Mouse (Mus musculus) lung, adult 2 months (tissue): ENCODE measurements around the gene Chd2.

Experiments
- CTCF ChIP-seq: fragments of 200-500 bp; IDR thresholded peaks from 2 replicates; pipeline ENCODE4 v1.5.1; 2011; ENCODE audit warnings: mild to moderate bottlenecking, low read length, control low read depth; ENCODE audit not compliant: insufficient read depth
- POLR2A ChIP-seq: fragments of 200-500 bp; IDR thresholded peaks from 2 replicates; pipeline ENCODE4 v1.6.1; 2011; ENCODE audit warnings: low read depth, mild to moderate bottlenecking, control low read depth, low read length, borderline replicate concordance; ENCODE audit errors: extremely low read depth

- TF ChIP-seq POLR2A (no peak), CTCF (no peak)
Observed at GRCm38 (mm10) chr7:73584009-73584995, 42.7 kb upstream of the Chd2 start.
